Mouse (Mus musculus): ENCODE data around the gene Cep128. TPM values are rescaled to one million over a fixed set of nuclear protein-coding genes. Genes with fewer than 3 reads are reported as not detected.
A peak's percentile ranks its signal among the peaks of the same experiment; 100 is the strongest.

Cep128 gene
- total and polyA plus RNA-seq, 3 experiments: 12.7 to 40.1 (median 23.3) TPM

- no peak overlapping the region for H3K27ac ChIP-seq (ENCODE audit: control insufficient read depth, low read depth, low read length)
- no peaks in the 10 kb centered on the region for H3K4me1 ChIP-seq (ENCODE audit: control insufficient read depth in 1 of 2, insufficient read depth in 2 of 2, low read length in 2 of 2)
- no peaks in the 10 kb centered on the region for H3K27me3 ChIP-seq (ENCODE audit: control insufficient read depth in 1 of 2, insufficient read depth in 2 of 2, low read length in 2 of 2)
- no peak for TF ChIP-seq USF1 (IDR thresholded peaks at IDR 0.05; ENCODE audit: low read depth, low read length)
- no peak for TF ChIP-seq POLR2A (IDR thresholded peaks at IDR 0.05; ENCODE audit: control insufficient read depth in 1 of 2, insufficient read depth in 1 of 2, low read depth in 1 of 2, low read length in 2 of 2, poor library complexity in 1 of 2)
- TF ChIP-seq GABPA (IDR thresholded peaks at IDR 0.05; ENCODE audit: low read depth, low read length): no peak
- TF ChIP-seq CHD2 (IDR thresholded peaks at IDR 0.05; ENCODE audit: low read length): no peak
- no peak for TF ChIP-seq ELF1 (IDR thresholded peaks at IDR 0.05; ENCODE audit: low read depth, low read length)
- TF ChIP-seq RAD21 (IDR thresholded peaks at IDR 0.05; ENCODE audit: low read depth, low read length): no peak
- no peaks in the 10 kb centered on the region for H3K79me2 ChIP-seq (ENCODE audit: control insufficient read depth, insufficient read depth, low read length, poor library complexity)
- no peaks in the 10 kb centered on the region for H3K9me3 ChIP-seq (replicated peaks; ENCODE audit: insufficient read depth, low read length)
- no peaks in the 10 kb centered on the region for H3K36me3 ChIP-seq (ENCODE audit: control insufficient read depth in 1 of 2, insufficient read depth in 2 of 2, low read length in 2 of 2)
- no peak overlapping the region for H3K9ac ChIP-seq (ENCODE audit: control insufficient read depth, low read depth, low read length, poor library complexity, severe bottlenecking)
- H3K4me3 ChIP-seq (ENCODE audit: control insufficient read depth in 1 of 2, insufficient read depth in 1 of 2, low read depth in 2 of 2, low read length in 2 of 2): no peak overlapping the region
- DNase-seq (ENCODE audit: low read depth, low spot score): no peak
These were observed 357.1 kb downstream of the Cep128 start for GRCm38 (mm10) chr12:91027100-91027499.

GRCm38 (mm10) chr12:91015075-91015474 is 369.1 kb downstream of the Cep128 start:
- no peak overlapping the region for H3K9ac ChIP-seq (ENCODE audit: control insufficient read depth, low read depth, low read length, poor library complexity, severe bottlenecking)
- H3K9me3 ChIP-seq (replicated peaks; ENCODE audit: insufficient read depth, low read length): no peaks in the 10 kb centered on the region
- no peak overlapping the region for H3K4me3 ChIP-seq (ENCODE audit: control insufficient read depth in 1 of 2, insufficient read depth in 1 of 2, low read depth in 2 of 2, low read length in 2 of 2)
- H3K4me1 ChIP-seq (ENCODE audit: control insufficient read depth in 1 of 2, insufficient read depth in 2 of 2, low read length in 2 of 2): no peaks in the 10 kb centered on the region; a peak in 2 of 4 replicates
- H3K27me3 ChIP-seq (ENCODE audit: control insufficient read depth in 1 of 2, insufficient read depth in 2 of 2, low read length in 2 of 2): no peaks in the 10 kb centered on the region
- peaks cover 0 to 2% of the 10 kb centered on the region in 2 experiments; a peak in 1 of 4 replicates for H3K36me3 ChIP-seq (ENCODE audit: control insufficient read depth in 1 of 2, insufficient read depth in 2 of 2, low read length in 2 of 2)
- TF ChIP-seq MXI1 (IDR thresholded peaks at IDR 0.05; ENCODE audit: low read depth, low read length) (no peak), TCF12 (IDR thresholded peaks at IDR 0.05; ENCODE audit: low read depth, low read length) (no peak), ETS1 (IDR thresholded peaks at IDR 0.05; ENCODE audit: low read depth, low read length) (no peak), EP300 (IDR thresholded peaks at IDR 0.05; ENCODE audit: low read depth in 1 of 2, low read length in 2 of 2) (no peak), MYB (IDR thresholded peaks at IDR 0.05; ENCODE audit: low read depth, low read length) (no peak), USF2 (IDR thresholded peaks at IDR 0.05; ENCODE audit: borderline replicate concordance in 1 of 2, insufficient read depth in 1 of 2, low read depth in 1 of 2, low read length in 2 of 2) (no peak), ZKSCAN1 (IDR thresholded peaks at IDR 0.05; ENCODE audit: low read depth, low read length) (no peak), ELF1 (IDR thresholded peaks at IDR 0.05; ENCODE audit: low read depth, low read length) (no peak), POLR2AphosphoS2 (IDR thresholded peaks at IDR 0.05; ENCODE audit: low read length) (no peak), HCFC1 (IDR thresholded peaks at IDR 0.05; ENCODE audit: low read depth, low read length) (no peak), CHD2 (IDR thresholded peaks at IDR 0.05; ENCODE audit: low read length) (no peak)
- no peaks in the 10 kb centered on the region for H3K79me2 ChIP-seq (ENCODE audit: control insufficient read depth, insufficient read depth, low read length, poor library complexity)
- no peak overlapping the region for H3K27ac ChIP-seq (ENCODE audit: control insufficient read depth, low read depth, low read length)
- no peak for DNase-seq (ENCODE audit: low read depth, low spot score)

GRCm38 (mm10) chr12:91013043-91013442 is 371.2 kb downstream of the Cep128 start:
- H3K27me3 ChIP-seq (ENCODE audit: control insufficient read depth in 1 of 2, insufficient read depth in 2 of 2, low read length in 2 of 2): no peaks in the 10 kb centered on the region
- H3K36me3 ChIP-seq (ENCODE audit: control insufficient read depth in 1 of 2, insufficient read depth in 2 of 2, low read length in 2 of 2): peaks cover 0 to 2% of the 10 kb centered on the region in 2 experiments; a peak in 1 of 4 replicates
- TF ChIP-seq TCF12 (IDR thresholded peaks at IDR 0.05; ENCODE audit: low read depth, low read length): 0 out of 2 replicates have a peak, but pooled peaks have one; percentile 12
- no peak for TF ChIP-seq USF2 (IDR thresholded peaks at IDR 0.05; ENCODE audit: borderline replicate concordance in 1 of 2, insufficient read depth in 1 of 2, low read depth in 1 of 2, low read length in 2 of 2)
- peak; percentile 17 to 38; a peak in 2 of 4 replicates for TF ChIP-seq EP300 (IDR thresholded peaks at IDR 0.05; ENCODE audit: low read depth in 1 of 2, low read length in 2 of 2)
- no peaks in the 10 kb centered on the region for H3K79me2 ChIP-seq (ENCODE audit: control insufficient read depth, insufficient read depth, low read length, poor library complexity)
- no peak overlapping the region for H3K4me3 ChIP-seq (ENCODE audit: control insufficient read depth in 1 of 2, insufficient read depth in 1 of 2, low read depth in 2 of 2, low read length in 2 of 2)
- peak; percentile 36 for DNase-seq (ENCODE audit: low read depth, low spot score)
- no peaks in the 10 kb centered on the region for H3K9me3 ChIP-seq (replicated peaks; ENCODE audit: insufficient read depth, low read length)
- no peak overlapping the region for H3K27ac ChIP-seq (ENCODE audit: control insufficient read depth, low read depth, low read length)
- no peaks in the 10 kb centered on the region; a peak in 2 of 4 replicates for H3K4me1 ChIP-seq (ENCODE audit: control insufficient read depth in 1 of 2, insufficient read depth in 2 of 2, low read length in 2 of 2)
- no peak overlapping the region for H3K9ac ChIP-seq (ENCODE audit: control insufficient read depth, low read depth, low read length, poor library complexity, severe bottlenecking)
